Mouse (Mus musculus): Measurements from ENCODE around the gene Pigk.

DNA sequence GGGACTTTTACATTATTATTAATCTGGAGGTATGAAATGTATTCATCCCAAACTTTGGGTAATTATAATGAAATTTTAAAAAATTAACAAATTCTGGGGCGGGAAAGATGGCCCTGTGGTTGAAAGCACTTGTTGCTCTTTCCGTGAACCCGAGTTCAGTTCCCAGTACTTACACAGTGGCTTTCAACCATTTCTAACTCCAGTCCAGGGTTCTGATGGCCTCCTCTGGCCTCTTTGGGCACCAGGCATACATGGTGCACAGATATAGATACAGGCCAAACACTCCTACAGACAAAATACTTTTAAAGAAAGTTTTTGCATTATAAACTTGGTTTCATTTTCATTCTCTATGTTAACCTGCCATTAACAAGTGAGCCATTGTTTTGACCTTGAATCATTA, 199.7 kb downstream of the Pigk start:
- TF ChIP-seq CTCF (IDR thresholded peaks at IDR 0.05; ENCODE audit: borderline replicate concordance, extremely low read depth, insufficient read depth, insufficient read length) (no peak), POLR2A (IDR thresholded peaks at IDR 0.05; ENCODE audit: borderline replicate concordance, extremely low read depth, insufficient read depth, insufficient read length, poor library complexity, severe bottlenecking) (no peak)

Measured in brain, embryonic 14.5 days (tissue).